In genomic region chr14:16948736-16949135, GRCm38 (mm10) we compare ENCODE assay signal across 25 mouse cellular contexts.
DNase-seq lines count a peak whose midpoint lies in the region; ATAC-seq and TF ChIP-seq lines count a peak whose summit lies in the region.
"Had no signal": no experiment of that assay in that cellular context is flagged by ENCODE, and none has a peak within 500 bp of the region (broad histone marks: within the 10 kb centered on the region; RNA-seq: fewer than 3 reads in every experiment).

No protein-coding gene starts in this region.

- TF ChIP-seq EP300 in heart, adult 2 months (IDR thresholded peaks at IDR 0.05; ENCODE audit: insufficient read depth, low read depth, low read length), result no peak

- H3K79me2 ChIP-seq in heart, adult 2 months (replicated peaks; ENCODE audit: control insufficient read depth, insufficient read depth, low read length), result no peaks in the 10 kb centered on the region

- no peaks in the 10 kb centered on the region for H3K9me3 ChIP-seq in lung, embryonic 14.5 days (ENCODE audit: low read depth, low read length)
- H3K9me3 ChIP-seq: embryonic facial prominence, embryonic 13.5 days; embryonic facial prominence, embryonic 15.5 days had no signal

- no peak for ATAC-seq in lung, embryonic 14.5 days (ENCODE audit: insufficient read depth)
- ATAC-seq: activated CD4-positive, CD25-positive, alpha-beta regulatory T cell, adult 4 months; forebrain, embryonic 14.5 days; forebrain, embryonic 16.5 days; Patski had no signal

- intact Hi-C loops in heart, adult 2 months (cut with DNase I), result no loop called here

- no peak for TF ChIP-seq POLR2A in kidney, adult 2 months (IDR thresholded peaks at IDR 0.05; ENCODE audit: low read depth, low read length)
- TF ChIP-seq POLR2A in heart, adult 2 months (IDR thresholded peaks at IDR 0.05; ENCODE audit: insufficient read depth, low read depth, low read length), result no peak

- no peak overlapping the region for H3K27ac ChIP-seq in kidney, adult 2 months (ENCODE audit: insufficient read depth, low read depth, low read length)
- no peak overlapping the region for H3K27ac ChIP-seq in lung, embryonic 14.5 days (ENCODE audit: low read depth)
- H3K27ac ChIP-seq in heart, adult 2 months, result no peak overlapping the region
- H3K27ac ChIP-seq: embryonic facial prominence, embryonic 13.5 days; embryonic facial prominence, embryonic 15.5 days had no signal

- H3K4me1 ChIP-seq in kidney, adult 2 months (ENCODE audit: control insufficient read depth, insufficient read depth, low read length), result no peaks in the 10 kb centered on the region
- no peaks in the 10 kb centered on the region for H3K4me1 ChIP-seq in lung, embryonic 14.5 days (ENCODE audit: insufficient read depth)
- no peaks in the 10 kb centered on the region for H3K4me1 ChIP-seq in heart, adult 2 months (ENCODE audit: control insufficient read depth, insufficient read depth, low read length)
- H3K4me1 ChIP-seq: embryonic facial prominence, embryonic 13.5 days; embryonic facial prominence, embryonic 15.5 days had no signal

- 73% methylated on average over 1 of the region's 1 CpGs for WGBS in kidney, adult 2 months
- 44% methylated on average over 1 of the region's 1 CpGs for WGBS in lung, embryonic 14.5 days
- WGBS in heart, adult 2 months, result 40% methylated on average over 1 of the region's 1 CpGs

- peak; percentile 4 for DNase-seq in kidney, adult 2 months
- DNase-seq in kidney, postnatal 4 days, result no peak
- DNase-seq in lung, embryonic 14.5 days, result peak; percentile 51
- no peak for DNase-seq in lung, adult 18-20 months
- DNase-seq in 3T3-L1 (ENCODE audit: low read depth, low spot score) (peak; percentile 49), adipocyte (ENCODE audit: low spot score) (peak; percentile 27)
- no peak for DNase-seq in heart, adult 2 months
- DNase-seq in layer of hippocampus, postnatal 25 days (ENCODE audit: extremely low spot score in 1 of 2, low spot score in 1 of 2), result no peak
- DNase-seq: adrenal gland, adult 2 months; adrenal gland, postnatal 10 days; adrenal gland, postnatal 25 days; cerebellum, adult 11 months; cerebellum, adult 18-20 months; cerebellum, adult 8-10 months; cerebellum, adult 9-11 months; cerebellum, postnatal 14 days; cerebellum, postnatal 36 days; embryo, embryonic 11 days had no signal

- H3K27me3 ChIP-seq in kidney, adult 2 months (replicated peaks; ENCODE audit: control insufficient read depth, insufficient read depth, low read length), result no peaks in the 10 kb centered on the region
- no peaks in the 10 kb centered on the region for H3K27me3 ChIP-seq in lung, embryonic 14.5 days (ENCODE audit: insufficient read depth, low read length)
- H3K27me3 ChIP-seq in heart, adult 2 months (ENCODE audit: control insufficient read depth, insufficient read depth, low read length), result no peaks in the 10 kb centered on the region
- H3K27me3 ChIP-seq: embryonic facial prominence, embryonic 13.5 days; embryonic facial prominence, embryonic 15.5 days; Patski had no signal

- no peak for TF ChIP-seq CTCF in kidney, adult 2 months (conservative IDR thresholded peaks at IDR 0.05; ENCODE audit: insufficient read depth, insufficient read length, low read depth, low read length)
- TF ChIP-seq CTCF in lung, embryonic 14.5 days (IDR thresholded peaks at IDR 0.05; ENCODE audit: low read depth), result no peak
- TF ChIP-seq CTCF in heart, adult 2 months (IDR thresholded peaks at IDR 0.05), result no peak

- no peak overlapping the region for H3K9ac ChIP-seq in lung, embryonic 14.5 days
- no peak overlapping the region for H3K9ac ChIP-seq in heart, adult 2 months (ENCODE audit: low read depth, low read length)
- H3K9ac ChIP-seq: embryonic facial prominence, embryonic 13.5 days; embryonic facial prominence, embryonic 15.5 days had no signal

- no peaks in the 10 kb centered on the region for H3K36me3 ChIP-seq in kidney, adult 2 months (ENCODE audit: control insufficient read depth, insufficient read depth, low read length)
- no peaks in the 10 kb centered on the region for H3K36me3 ChIP-seq in lung, embryonic 14.5 days (ENCODE audit: insufficient read depth)
- H3K36me3 ChIP-seq in heart, adult 2 months (ENCODE audit: control insufficient read depth, insufficient read depth, low read length), result no peaks in the 10 kb centered on the region
- H3K36me3 ChIP-seq: embryonic facial prominence, embryonic 13.5 days; embryonic facial prominence, embryonic 15.5 days had no signal

- H3K4me2 ChIP-seq in lung, embryonic 14.5 days, result no peak overlapping the region
- H3K4me2 ChIP-seq: embryonic facial prominence, embryonic 13.5 days; embryonic facial prominence, embryonic 15.5 days had no signal

- H3K4me3 ChIP-seq in kidney, adult 2 months (ENCODE audit: insufficient read depth, low read depth, low read length), result no peak overlapping the region
- H3K4me3 ChIP-seq in lung, embryonic 14.5 days (ENCODE audit: low read depth, low read length), result no peak overlapping the region
- H3K4me3 ChIP-seq in heart, adult 2 months, result no peak overlapping the region
- H3K4me3 ChIP-seq: embryonic facial prominence, embryonic 13.5 days; embryonic facial prominence, embryonic 15.5 days; erythroblast, embryonic 14.5 days had no signal

Comparison
In these comparisons a context has a peak if more than half of its experiments do, and no peak if none do; other contexts are left out.
1. DNase-seq: peak in kidney, adult 2 months (single experiment), lung, embryonic 14.5 days (single experiment), 3T3-L1 (single experiment) and adipocyte (single experiment); none in kidney, postnatal 4 days (0 of 2), lung, adult 18-20 months (0 of 2), heart, adult 2 months (0 of 2) and layer of hippocampus, postnatal 25 days (0 of 2).